Mouse (Mus musculus) thymus, adult 2 months (tissue): ENCODE data around the gene Sirt4.

ENCODE experiments used
- CTCF ChIP-seq: fragments of 200-500 bp; IDR thresholded peaks from 2 replicates; pipeline ENCODE4 v1.5.1; 2012; ENCODE audit warnings: mild to moderate bottlenecking, control low read depth, low read length, moderate library complexity, borderline replicate concordance; ENCODE audit not compliant: control insufficient read depth, poor library complexity, insufficient read depth; ENCODE audit errors: extremely low read depth
- POLR2A ChIP-seq: fragments of 200-500 bp; IDR thresholded peaks from 2 replicates; pipeline ENCODE4 v1.6.1; 2012; ENCODE audit warnings: mild to moderate bottlenecking, low read length, control low read depth, moderate library complexity; ENCODE audit not compliant: control insufficient read depth, poor library complexity, insufficient read depth; ENCODE audit errors: extremely low read depth

DNA sequence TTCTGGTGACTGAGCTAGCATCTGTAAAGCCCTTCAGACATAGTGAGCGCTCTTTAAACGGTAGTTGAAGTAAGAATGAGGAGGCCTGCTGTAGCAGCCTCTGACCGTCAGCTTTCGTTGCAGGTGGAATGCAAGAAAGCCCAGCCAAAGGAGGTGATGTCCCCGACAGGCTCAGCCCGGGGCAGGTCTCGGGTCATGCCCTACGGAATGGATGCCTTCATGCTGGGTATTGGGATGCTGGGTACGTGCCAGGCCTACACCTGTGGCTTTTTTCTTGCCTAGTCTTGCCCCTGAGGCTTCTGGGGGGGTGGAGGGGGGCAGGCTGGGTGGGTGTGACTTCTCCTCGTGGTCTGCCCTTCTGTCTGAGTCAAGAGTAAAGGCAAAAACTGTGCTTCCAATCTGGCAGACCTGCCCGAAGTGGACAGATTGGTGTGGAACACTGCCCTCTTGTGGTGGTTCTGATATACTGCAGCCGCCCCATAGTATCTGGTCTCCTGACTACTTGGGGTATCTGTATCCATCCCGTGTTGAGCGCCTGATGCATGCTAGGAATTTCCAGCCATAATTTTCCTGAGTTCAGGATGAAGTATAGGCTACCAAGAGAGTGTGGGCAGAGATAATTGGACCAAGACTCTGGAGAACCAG is 43.2 kb downstream of the Sirt4 start:
- TF ChIP-seq CTCF, result no peak
- TF ChIP-seq POLR2A, result no peak
